Comparison of ENCODE assay signal across 8 mouse cellular contexts in genomic region chr9:75527368-75528059, GRCm38 (mm10). TPM values are rescaled to one million over a fixed set of nuclear protein-coding genes. Genes with fewer than 3 reads are reported as not detected.
DNase-seq lines count a peak whose midpoint lies in the region; ATAC-seq and TF ChIP-seq lines count a peak whose summit lies in the region.

No protein-coding gene starts in this region.

- ATAC-seq in embryonic facial prominence, embryonic 14.5 days (ENCODE audit: low read depth) = peak; percentile 78
- 0 out of 2 replicates have a peak, but pooled peaks have one; percentile 55 for ATAC-seq in intestine, embryonic 14.5 days (replicated peaks; ENCODE audit: low FRiP score, low TSS enrichment, low read depth)

- H3K36me3 ChIP-seq in embryonic facial prominence, embryonic 14.5 days (ENCODE audit: control insufficient read depth, insufficient read depth, low read length) = peaks cover 33% of the 10 kb centered on the region
- H3K36me3 ChIP-seq in embryonic facial prominence, embryonic 10.5 days (replicated peaks) = peaks cover 40% of the 10 kb centered on the region
- H3K36me3 ChIP-seq in intestine, embryonic 14.5 days (ENCODE audit: control insufficient read depth, insufficient read depth, low read length) = peaks cover 24% of the 10 kb centered on the region
- H3K36me3 ChIP-seq in myocyte (ENCODE audit: control insufficient read depth, insufficient read depth) = peaks cover 6% of the 10 kb centered on the region

- WGBS in embryonic facial prominence, embryonic 14.5 days = 77% methylated on average over 13 of the region's 13 CpGs
- 92% methylated on average over 13 of the region's 13 CpGs for WGBS in embryonic facial prominence, embryonic 10.5 days
- WGBS in intestine, embryonic 14.5 days = 75% methylated on average over 13 of the region's 13 CpGs

- no peaks in the 10 kb centered on the region for H3K27me3 ChIP-seq in embryonic facial prominence, embryonic 14.5 days (replicated peaks; ENCODE audit: control insufficient read depth, insufficient read depth, low read length)
- H3K27me3 ChIP-seq in embryonic facial prominence, embryonic 10.5 days (replicated peaks; ENCODE audit: low read depth, poor library complexity, severe bottlenecking) = no peaks in the 10 kb centered on the region
- no peaks in the 10 kb centered on the region for H3K27me3 ChIP-seq in intestine, embryonic 14.5 days (replicated peaks; ENCODE audit: control insufficient read depth, insufficient read depth, low read length)
- H3K27me3 ChIP-seq in myocyte (ENCODE audit: control insufficient read depth, insufficient read depth, insufficient read length) = no peaks in the 10 kb centered on the region

- H3K4me2 ChIP-seq in embryonic facial prominence, embryonic 14.5 days (ENCODE audit: low read depth, low read length) = no peak overlapping the region
- no peak overlapping the region for H3K4me2 ChIP-seq in intestine, embryonic 14.5 days (ENCODE audit: low read length)
- H3K4me2 ChIP-seq in myocyte (ENCODE audit: low read depth) = peak overlapping the region; percentile 39

- H3K9ac ChIP-seq in embryonic facial prominence, embryonic 14.5 days (ENCODE audit: low read depth, low read length) = no peak overlapping the region
- no peak overlapping the region for H3K9ac ChIP-seq in intestine, embryonic 14.5 days (ENCODE audit: low read length)

- H3ac ChIP-seq in myocyte (ENCODE audit: control insufficient read depth, insufficient read length) = no peak overlapping the region

- H3K79me2 ChIP-seq in myocyte (ENCODE audit: control insufficient read depth, insufficient read depth) = peaks cover 2% of the 10 kb centered on the region

- DNase-seq in embryonic facial prominence, embryonic 14.5 days (ENCODE audit: low spot score) = peak; percentile 73
- DNase-seq in embryonic facial prominence, embryonic 10.5 days (ENCODE audit: low spot score) = no peak
- DNase-seq in spleen, adult 12 weeks (ENCODE audit: low spot score) = peak; percentile 35
- DNase-seq in spleen, postnatal 14 days (ENCODE audit: low spot score in 2 of 2) = no peak
- no peak for DNase-seq in intestine, embryonic 14.5 days (ENCODE audit: low spot score)
- DNase-seq in thymus, postnatal 14 days = no peak
- DNase-seq in layer of hippocampus, adult 11-12 months (ENCODE audit: low spot score) = no peak

- no peaks in the 10 kb centered on the region for H3K4me1 ChIP-seq in embryonic facial prominence, embryonic 14.5 days (ENCODE audit: control insufficient read depth, insufficient read depth, low read length)
- H3K4me1 ChIP-seq in embryonic facial prominence, embryonic 10.5 days = no peaks in the 10 kb centered on the region
- H3K4me1 ChIP-seq in intestine, embryonic 14.5 days (replicated peaks; ENCODE audit: control insufficient read depth, insufficient read depth, low read length) = no peaks in the 10 kb centered on the region

- no peak overlapping the region for H3K27ac ChIP-seq in embryonic facial prominence, embryonic 14.5 days (replicated peaks; ENCODE audit: low read depth, low read length)
- H3K27ac ChIP-seq in embryonic facial prominence, embryonic 10.5 days (replicated peaks) = no peak overlapping the region
- H3K27ac ChIP-seq in intestine, embryonic 14.5 days (ENCODE audit: low read depth) = no peak overlapping the region

- no peak overlapping the region for H3K4me3 ChIP-seq in embryonic facial prominence, embryonic 14.5 days (ENCODE audit: low read depth, low read length)
- H3K4me3 ChIP-seq in embryonic facial prominence, embryonic 10.5 days = no peak overlapping the region
- H3K4me3 ChIP-seq in intestine, embryonic 14.5 days (ENCODE audit: low read depth, low read length) = no peak overlapping the region
- no peak overlapping the region for H3K4me3 ChIP-seq in myocyte

- no peak for TF ChIP-seq POLR2A in myocyte (IDR thresholded peaks at IDR 0.05; ENCODE audit: insufficient read length, low read depth)

- H3K9me3 ChIP-seq in embryonic facial prominence, embryonic 14.5 days (ENCODE audit: control insufficient read depth, low read length) = no peaks in the 10 kb centered on the region
- H3K9me3 ChIP-seq in embryonic facial prominence, embryonic 10.5 days = no peaks in the 10 kb centered on the region
- H3K9me3 ChIP-seq in intestine, embryonic 14.5 days (ENCODE audit: control insufficient read depth, low read length) = no peaks in the 10 kb centered on the region

TF ChIP-seq in myocyte, 11 proteins besides CTCF, POLR2A, EP300 and RAD21:
- TF ChIP-seq MYOD1 (IDR thresholded peaks at IDR 0.05; ENCODE audit: control insufficient read depth in 1 of 3, insufficient read length in 2 of 3, low read depth in 2 of 3) = no peak
- TF ChIP-seq TCF12 (IDR thresholded peaks at IDR 0.05; ENCODE audit: insufficient read depth, poor library complexity, severe bottlenecking) = no peak
- no peak for TF ChIP-seq MAX (IDR thresholded peaks at IDR 0.05; ENCODE audit: low read depth)
- no peak for TF ChIP-seq POLR2AphosphoS2 (IDR thresholded peaks at IDR 0.05; ENCODE audit: insufficient read length, low read depth)
- TF ChIP-seq SRF (IDR thresholded peaks at IDR 0.05; ENCODE audit: control insufficient read depth, insufficient read length, low read depth) = no peak
- TF ChIP-seq MYOG (IDR thresholded peaks at IDR 0.05; ENCODE audit: control insufficient read depth in 1 of 3, insufficient read depth in 1 of 3, insufficient read length in 2 of 3, low read depth in 2 of 3) = no peak
- no peak for TF ChIP-seq TCF3 (IDR thresholded peaks at IDR 0.05; ENCODE audit: insufficient read length, low read depth)
- no peak for TF ChIP-seq CEBPB (IDR thresholded peaks at IDR 0.05; ENCODE audit: insufficient read depth, poor library complexity, severe bottlenecking)
- TF ChIP-seq E2F4 (IDR thresholded peaks at IDR 0.05; ENCODE audit: insufficient read depth) = no peak
- no peak for TF ChIP-seq REST (IDR thresholded peaks at IDR 0.05; ENCODE audit: insufficient read depth, insufficient read length)
- TF ChIP-seq USF1 (IDR thresholded peaks at IDR 0.05; ENCODE audit: low read depth) = no peak

RNA-seq across cellular contexts. Expression of gene Tmod3, which starts 31.9 kb away (rescaled TPM):
- polyA plus RNA-seq in embryonic facial prominence, embryonic 14.5 days (2014; fragmentation: Nextera tagmentation; extraction: Ambion mirVana) = 124 and 125 TPM in 2 replicates
- polyA plus RNA-seq in embryonic facial prominence, embryonic 10.5 days (2016; fragmentation: Nextera tagmentation; extraction: Ambion mirVana) = 81.0 and 99.2 TPM in 2 replicates
- 89.2 and 92.5 TPM in 2 replicates for polyA plus RNA-seq in intestine, embryonic 14.5 days (2014; fragmentation: Nextera tagmentation; extraction: Ambion mirVana)
- polyA plus RNA-seq in myocyte (2012; fragmentation: generic; extraction: Trizol) = 12.9 TPM

Comparison
In these comparisons a context has a peak if more than half of its experiments do, and no peak if none do; other contexts are left out.
1. DNase-seq: peak in embryonic facial prominence, embryonic 14.5 days (single experiment) and spleen, adult 12 weeks (single experiment); none in embryonic facial prominence, embryonic 10.5 days (single experiment), spleen, postnatal 14 days (0 of 2), intestine, embryonic 14.5 days (single experiment), thymus, postnatal 14 days (single experiment) and layer of hippocampus, adult 11-12 months (single experiment).